Mouse (Mus musculus): Measurements from ENCODE around the gene Itgb3bp. TPM values are rescaled to one million over a fixed set of nuclear protein-coding genes. Genes with fewer than 3 reads are reported as not detected.

Itgb3bp gene
- polyA plus RNA-seq, 1 experiment from 2014 or later = 39.2 TPM

DNA sequence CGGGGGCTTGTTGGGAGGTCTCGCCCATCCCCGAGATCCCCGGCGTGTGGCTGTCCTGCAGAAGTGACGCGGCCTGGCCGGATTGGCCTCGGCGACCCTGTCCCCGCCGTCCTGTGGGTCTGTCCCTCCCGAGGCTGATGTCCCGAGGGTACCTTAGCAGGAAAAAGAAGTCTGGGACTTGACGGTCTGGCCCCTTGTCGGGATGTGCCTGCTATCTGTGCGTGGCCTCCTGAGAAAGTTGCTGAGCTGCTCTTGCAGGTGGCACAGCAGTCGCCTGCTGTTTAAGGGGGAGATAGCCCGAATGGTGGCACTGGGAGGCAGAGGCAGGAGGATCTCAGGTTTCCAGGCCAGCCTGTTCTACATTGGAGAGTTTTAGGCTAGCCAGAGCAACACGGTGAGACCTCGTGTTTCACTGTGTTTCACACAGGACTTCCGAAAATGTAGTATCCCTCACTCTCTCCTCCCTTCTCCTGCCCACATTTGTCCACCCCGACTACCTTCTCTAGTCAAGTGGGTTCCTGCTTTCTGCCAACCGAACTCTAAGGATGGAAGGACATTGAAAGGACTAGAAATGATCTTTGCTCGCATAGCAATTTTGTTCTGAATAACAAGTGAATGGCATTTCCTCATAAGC, 213.7 kb downstream of the Itgb3bp start:
- H3K36me3 ChIP-seq = peaks cover 6% of the 10 kb centered on the region
- peak overlapping the region; percentile 77 for H3K4me2 ChIP-seq
- H3K4me1 ChIP-seq (replicated peaks) = 0 out of 2 replicates have a peak, but pooled peaks cover 6% of the 10 kb centered on the region
- no peak; the same call in 1 of the 2 replicates for ATAC-seq (replicated peaks; ENCODE audit: insufficient number of reproducible peaks, insufficient read depth, low FRiP score, low read depth)
- peak overlapping the region; percentile 56 for H3K27ac ChIP-seq
- peak overlapping the region; percentile 72 for H3K4me3 ChIP-seq
- peak overlapping the region; percentile 78 for H3K9ac ChIP-seq
- 22% methylated on average over 25 of the region's 25 CpGs for WGBS
- no peaks in the 10 kb centered on the region for H3K9me3 ChIP-seq (replicated peaks)
- H3K27me3 ChIP-seq = no peaks in the 10 kb centered on the region

Other genes starting within 250 kb of the Itgb3bp start
- gene Alg6, start 214.1 kb downstream of the Itgb3bp start, polyA plus RNA-seq (2015; fragmentation: Nextera tagmentation; extraction: Ambion mirVana) = 9.1 and 11.3 TPM in 2 replicates
- 5.9 and 8.9 TPM in 2 replicates for gene Efcab7, start 100.6 kb downstream of the Itgb3bp start, polyA plus RNA-seq (2015; fragmentation: Nextera tagmentation; extraction: Ambion mirVana)
- 231 and 240 TPM in 2 replicates for gene Pgm1, start 399 bp downstream of the Itgb3bp start, polyA plus RNA-seq (2015; fragmentation: Nextera tagmentation; extraction: Ambion mirVana)
- 12.9 and 15.1 TPM in 2 replicates for gene Ror1, start 166.0 kb upstream of the Itgb3bp start, polyA plus RNA-seq (2015; fragmentation: Nextera tagmentation; extraction: Ambion mirVana)

Measured in heart, embryonic 15.5 days (tissue).